Mouse (Mus musculus) 3T3-L1 (cell line): ENCODE results near the gene Rgs14.
A peak's percentile ranks its signal among the peaks of the same experiment; 100 is the strongest.

Experiments used
- DNase-seq: peaks from one replicate; pipeline ENCODE4 v3.0.0-alpha.2; 2015; ENCODE audit warnings: low read depth, low spot score

The Rgs14 gene

DNA sequence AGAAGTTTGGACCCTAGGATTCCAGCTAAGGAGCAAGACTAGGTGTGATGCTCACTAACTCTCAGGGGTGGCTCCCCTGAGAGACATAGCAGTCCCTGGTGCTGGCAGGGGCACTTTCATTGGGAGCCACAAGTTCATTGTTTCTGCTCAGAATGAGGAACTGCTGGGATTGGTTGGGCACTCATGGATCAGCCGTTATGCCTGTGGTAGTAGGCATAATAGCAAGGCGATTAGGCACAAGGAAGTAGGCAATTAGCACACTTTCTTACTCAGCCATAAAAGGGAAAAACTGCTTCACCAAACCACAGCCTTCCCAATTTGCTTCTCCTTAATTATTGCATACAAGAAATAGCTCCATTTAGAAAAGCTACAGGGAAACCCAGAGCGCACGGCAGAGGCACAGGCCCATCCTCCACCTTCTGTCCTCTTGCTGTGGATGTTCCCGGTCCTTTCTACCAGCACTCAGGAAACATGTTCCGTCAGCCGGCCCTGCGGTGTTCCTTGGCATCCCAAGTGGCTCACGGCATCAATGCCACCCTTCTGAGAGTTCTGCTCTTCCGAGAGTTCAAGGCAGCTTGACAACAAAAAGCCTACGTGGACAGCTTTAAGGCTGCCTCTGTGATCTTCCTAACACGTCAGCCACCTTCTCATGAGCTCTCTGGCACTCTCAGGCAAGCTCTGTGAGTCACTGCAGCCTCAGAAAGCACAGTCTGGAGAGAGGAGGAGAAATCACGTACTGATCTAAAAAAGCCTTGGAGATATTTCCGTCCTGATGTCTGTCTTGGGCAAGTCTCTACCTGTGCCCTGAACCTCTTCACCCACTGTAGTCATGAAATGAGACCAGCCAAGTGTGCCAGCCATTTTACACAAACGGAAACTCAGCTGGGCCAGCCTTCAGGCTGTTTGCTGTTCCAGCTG, 34.7 kb downstream of the Rgs14 start:
- DNase-seq: peak; percentile 55

DNA sequence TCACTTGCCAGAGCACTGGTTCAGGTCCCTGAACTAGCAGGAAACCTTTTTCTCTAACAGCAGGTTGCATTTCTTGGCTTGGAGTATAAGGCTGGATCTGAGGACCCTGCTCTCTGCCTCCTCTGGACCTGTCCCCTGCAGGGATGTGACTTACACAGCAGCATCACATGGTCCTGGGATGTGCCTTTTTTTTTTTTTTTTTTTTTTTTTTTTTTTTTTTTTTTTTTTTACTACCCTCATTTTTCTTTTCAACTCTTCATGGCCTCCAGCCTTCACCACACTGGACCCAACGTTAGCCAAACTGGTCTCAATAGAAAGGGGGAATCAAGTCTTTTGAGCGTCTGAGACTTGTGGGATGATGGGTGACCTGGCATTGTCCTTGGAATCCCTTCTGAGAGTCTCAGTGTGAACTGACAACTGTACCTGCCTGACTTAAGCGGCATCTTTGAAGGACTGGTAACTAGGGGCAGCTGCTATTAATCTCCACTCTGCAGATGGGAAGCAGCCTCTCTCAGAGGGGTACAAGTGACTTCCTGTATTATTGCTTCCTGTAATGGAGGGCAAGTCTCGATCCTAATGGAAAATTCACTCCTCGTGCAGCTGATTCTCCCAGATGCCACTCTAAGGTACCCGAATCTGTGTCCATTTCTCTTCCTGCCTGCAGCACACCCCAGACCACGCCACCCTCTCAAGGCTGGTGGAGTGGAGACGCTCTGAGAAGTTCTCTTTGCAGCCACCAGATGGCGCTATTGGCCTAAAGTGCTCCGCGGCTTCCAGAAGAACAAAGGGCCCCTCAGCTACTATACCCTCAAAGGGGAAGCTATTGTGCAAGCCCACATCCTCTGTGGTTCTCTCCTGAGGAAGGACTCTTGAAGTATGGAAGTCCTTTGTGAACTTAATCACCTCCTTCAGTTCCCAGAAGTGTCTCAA, 35.6 kb downstream of the Rgs14 start:
- peak; percentile 82 for DNase-seq

DNA sequence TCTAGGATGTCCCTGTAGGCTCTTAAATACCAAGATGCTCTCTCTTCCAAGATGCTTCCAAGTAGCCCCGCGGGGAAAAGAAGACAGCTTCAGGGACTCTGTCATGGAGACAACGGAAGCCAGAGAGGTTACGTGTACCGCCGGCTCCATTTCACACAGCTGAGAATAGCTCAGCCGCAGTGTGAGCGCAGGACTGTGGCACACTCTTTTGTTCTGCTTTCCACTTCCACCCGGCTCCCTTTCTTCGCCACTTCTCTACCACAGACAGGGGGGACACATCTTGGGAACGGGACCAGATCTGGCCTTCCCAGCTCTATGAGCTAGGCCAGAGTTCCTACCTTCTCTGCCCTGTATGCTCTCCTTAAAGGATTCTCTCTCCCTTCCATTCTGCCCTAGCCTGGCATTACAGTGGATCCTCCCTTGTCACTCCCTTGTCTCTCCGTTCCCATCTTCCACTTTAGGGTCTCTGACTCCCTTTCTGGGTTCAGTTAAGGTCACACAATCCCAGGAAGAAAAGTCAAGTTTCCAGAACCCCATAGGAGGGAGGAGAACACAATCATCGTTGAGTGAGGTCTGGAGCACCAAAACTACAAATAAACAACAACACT, 36.4 kb downstream of the Rgs14 start:
- DNase-seq: no peak

DNA sequence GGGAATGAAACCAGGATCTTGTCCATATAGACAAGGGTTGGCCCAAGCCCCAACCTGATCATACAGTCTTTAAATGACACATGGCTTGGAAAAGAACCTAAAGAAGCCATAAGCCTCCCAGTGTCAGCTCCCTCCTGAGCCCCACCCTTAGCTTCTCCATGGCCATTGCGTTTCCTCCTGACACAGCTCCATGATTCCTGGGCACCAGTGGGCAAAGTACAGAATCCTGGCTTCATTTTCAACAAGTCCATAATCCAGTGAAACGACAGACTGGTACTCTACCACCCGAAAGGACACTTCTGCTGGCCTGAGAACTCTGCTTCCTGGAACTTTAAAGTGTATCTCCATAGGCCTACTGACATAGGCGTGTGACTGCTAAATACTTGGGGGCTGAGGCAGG, 37.8 kb downstream of the Rgs14 start:
- DNase-seq: no peak

GRCm38 (mm10) chr13:55408546-55409120, 39.1 kb downstream of the Rgs14 start:
- DNase-seq: no peak

GRCm38 (mm10) chr13:55411826-55412225, 42.3 kb downstream of the Rgs14 start:
- no peak for DNase-seq

- DNase-seq: no peak
Measured at GRCm38 (mm10) chr13:55412643-55413307, 43.2 kb downstream of the Rgs14 start.

GRCm38 (mm10) chr13:55413333-55413732, 43.8 kb downstream of the Rgs14 start:
- no peak for DNase-seq

DNA sequence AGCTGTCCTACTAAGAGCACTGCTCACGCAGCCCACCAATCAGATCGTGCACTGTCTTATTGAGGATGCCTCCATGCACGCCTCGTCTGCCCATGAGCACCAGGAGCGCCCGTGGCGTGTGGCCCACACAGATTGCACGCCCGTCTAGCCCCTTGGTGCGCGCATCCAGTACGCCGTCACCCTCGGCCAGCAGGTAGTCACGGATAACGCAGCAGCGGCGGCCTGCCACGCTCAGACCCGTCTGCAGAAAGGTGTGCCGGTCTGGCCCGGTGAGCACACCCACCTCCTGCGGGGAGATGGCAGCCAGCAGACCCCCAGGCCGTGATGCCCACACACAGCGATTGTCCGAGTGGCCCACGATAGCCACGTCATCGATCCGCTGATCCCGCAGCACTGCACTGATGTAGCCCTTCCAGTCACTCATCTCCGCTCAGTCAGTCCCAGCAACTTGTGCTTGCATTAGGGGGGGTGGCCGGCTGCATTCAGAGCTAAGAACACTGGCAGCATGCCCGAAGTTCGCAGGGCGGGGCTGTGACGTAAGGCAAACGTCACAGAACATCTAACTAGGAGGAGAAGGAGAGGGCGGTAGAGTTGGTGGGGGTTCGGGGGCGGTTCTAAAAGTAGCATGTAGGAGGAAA, 45.3 kb downstream of the Rgs14 start, which contains the start of gene Pfn3:
Gene Pfn3, minus strand, starts transcription at position 490 of the 638 bp plus-strand sequence.
- DNase-seq: no peak

DNA sequence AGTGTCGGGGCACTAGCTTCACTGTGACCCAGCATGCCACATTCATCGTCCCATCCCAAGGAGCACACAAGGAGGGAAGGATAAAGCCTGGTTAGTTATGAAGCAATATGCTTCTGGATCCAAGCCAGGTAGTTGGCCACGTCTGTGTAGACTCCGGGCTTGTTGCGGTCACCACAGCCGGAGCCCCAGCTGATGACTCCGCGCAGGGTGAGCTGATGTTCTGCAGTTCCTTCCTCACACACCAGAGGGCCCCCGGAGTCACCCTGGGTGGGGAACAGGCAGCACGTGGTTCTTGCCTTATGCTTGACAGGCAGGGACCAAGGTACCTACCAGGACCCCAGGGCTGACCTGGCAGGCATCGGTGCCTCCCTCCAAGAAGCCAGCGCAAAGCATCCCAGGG, 48.5 kb downstream of the Rgs14 start:
- DNase-seq: peak; percentile 74

DNA sequence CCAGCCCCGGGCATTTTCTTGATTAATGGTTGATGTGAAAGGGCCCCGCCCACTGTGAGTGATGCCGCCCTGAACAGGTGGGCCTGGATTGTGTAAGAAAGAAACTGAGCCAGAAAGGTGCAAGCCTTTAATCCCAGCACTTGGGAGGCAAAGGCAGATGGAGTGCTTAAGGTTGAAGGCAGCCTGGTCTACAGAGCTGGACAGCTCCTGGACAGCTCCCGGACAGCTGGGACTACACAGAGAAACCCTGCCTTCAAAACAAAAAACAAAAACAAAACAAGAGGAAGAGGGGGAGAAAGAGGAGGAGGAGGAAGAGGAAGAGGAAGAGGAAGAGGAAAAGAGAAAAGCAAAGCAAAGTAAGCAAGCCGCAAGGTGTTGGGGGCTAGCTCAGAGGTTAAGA, 49.6 kb downstream of the Rgs14 start:
- DNase-seq: peak; percentile 25

DNA sequence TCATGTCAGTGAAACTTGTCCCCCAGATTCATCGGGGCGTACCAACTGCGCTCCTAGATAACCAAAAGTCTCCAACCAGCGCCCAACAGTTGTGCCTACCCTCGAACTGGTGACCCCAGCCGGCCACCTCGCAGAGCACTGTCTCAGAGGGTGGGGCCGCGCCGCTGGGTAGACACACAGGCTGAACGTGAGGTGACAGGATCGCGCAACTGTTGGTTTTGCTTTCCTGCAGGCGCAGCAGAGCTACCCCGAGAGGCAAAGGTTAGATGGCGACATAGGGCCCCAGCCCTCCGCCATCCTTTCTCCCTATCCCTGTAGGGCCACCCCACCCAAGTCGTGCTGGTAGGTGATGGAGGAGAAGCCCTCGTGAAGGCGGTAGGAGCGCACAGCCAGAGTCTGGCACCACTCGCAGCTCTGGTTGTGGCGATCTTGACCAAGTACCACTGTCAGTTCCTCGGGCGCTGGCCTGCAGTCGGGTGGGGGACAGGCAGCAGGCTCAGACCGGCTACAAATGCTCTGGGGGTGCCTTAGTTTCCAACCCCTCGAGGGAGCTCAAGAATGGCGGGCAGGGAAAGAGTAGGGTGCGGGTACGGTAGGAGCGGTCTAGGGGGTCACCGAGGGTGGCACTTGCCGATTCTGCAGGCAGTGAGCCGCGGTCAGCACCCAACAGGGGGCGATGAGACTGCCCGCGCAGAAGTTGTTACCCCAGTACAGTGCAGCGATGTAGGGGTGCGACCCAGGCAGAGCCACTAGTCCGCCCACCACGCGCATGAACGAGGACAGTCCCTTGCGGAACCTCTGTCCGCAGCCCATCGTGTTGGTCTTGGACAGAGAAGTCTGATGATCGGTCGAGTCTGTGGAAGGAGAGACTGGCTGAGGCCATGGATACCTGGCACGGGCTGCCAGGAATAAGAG, 50.7 kb downstream of the Rgs14 start:
- no peak for DNase-seq

DNA sequence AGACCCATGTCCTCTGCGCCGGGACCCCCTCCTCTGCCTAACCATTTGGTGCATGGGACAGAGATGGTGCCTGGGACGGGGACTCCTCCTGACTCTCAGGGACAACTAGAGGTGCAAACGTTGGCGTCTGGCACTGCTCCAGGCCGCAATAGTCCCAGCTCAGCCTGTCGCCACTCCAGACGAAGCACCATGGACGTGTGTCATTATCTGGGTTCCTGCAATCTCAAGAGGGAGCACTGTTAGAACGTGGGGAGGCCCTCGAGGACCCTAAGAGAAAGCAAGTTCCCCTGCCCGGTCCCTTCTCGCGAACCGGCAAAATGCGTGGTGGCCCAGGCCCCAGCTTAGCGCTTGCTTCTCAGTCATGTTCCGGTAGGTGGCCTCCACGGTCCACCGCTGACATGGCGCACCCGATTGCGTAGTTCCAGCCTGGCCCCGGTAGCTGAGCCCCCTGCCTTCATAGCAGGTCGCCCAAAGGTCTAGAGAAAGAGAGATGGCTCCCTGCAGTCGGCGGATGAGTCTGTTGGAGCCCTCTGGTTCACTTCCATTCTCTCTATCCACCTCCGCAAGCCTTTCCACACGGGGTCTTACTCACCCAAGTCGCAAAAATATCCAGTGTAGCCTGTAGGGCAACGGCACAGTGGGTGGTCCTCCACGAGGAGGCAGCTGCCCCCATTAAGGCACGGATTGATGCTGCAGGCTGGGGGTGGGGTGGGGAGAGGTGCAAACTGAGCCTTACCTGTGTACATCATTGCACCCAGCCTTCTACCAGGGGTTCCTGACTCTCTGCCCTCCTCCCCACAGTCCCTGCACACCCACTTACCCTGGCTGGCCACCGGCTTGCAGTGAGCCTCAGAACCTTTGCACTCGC, 51.6 kb downstream of the Rgs14 start:
- no peak for DNase-seq

DNA sequence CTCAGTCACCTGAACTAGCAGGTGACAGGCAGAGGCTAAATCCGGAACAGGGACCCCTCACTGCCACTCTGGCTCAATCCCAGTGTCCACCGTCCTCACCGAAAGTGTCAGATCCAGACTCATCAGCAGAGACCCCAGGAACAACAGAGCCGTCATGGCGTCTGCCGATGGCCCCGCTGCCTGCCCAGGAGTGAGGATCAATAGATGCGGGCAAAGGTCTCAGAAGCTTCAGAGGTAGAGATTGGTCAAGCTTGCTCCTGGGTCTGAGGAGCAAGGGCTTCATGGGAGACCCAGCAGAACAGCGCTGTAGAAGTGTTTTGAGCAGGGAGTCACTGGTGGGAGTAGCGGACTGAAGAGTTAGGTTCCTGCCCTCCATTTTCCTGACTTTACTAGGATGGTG, 57.1 kb downstream of the Rgs14 start, which contains the start of gene F12:
Gene F12, minus strand, starts transcription at position 181 of the 400 bp plus-strand sequence.
- DNase-seq: no peak

DNA sequence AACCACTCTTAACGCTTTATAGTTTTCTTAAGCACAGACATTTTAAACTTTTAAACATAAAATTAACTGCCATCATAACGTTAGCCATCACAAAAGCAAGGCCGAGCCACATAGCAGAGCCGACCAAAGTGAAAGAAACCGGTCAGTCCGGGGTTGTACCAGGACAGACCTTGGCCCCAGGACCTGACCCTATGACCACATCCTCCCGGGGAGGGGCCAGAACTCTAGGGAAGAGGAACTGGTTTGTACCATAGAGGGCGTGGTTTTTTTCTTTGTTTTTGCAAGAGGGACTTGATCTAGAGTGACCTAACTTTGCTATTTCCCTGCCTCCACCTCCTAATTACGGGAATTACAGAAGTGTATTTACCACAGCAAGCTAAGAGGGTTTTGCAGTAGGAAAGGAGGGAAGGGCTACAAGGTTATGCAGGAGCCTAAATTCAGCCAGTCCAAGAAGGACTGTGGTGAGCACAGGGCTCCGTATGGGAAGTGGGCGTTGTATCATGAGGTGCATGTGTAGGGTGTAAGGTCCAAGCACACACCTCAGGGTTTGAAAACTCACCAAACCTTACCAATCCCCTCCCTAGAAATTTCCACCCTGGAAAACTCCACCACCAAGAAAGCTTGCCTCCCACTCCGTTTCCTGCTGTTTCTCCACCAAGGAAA, 59.8 kb downstream of the Rgs14 start:
- DNase-seq: no peak

DNA sequence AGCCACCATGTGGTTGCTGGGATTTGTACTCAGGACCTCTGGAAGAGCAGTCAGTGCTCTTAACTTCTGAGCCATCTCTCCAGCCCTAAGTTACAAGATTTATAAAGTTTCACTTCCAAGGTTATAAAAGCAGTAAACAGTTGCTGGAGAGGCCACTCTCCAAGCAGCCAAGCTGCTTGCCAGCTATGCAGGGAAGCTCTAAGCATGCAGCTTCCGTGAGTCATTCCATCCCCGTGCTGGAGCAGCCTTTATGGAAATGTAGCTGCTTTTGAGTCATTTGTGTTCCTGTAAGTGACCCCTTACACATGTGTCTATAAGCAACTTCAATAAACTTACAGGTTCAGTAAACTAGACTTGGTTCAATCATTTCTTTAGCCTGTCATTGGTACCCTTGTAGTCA, 61.0 kb downstream of the Rgs14 start:
- peak; percentile 54 for DNase-seq

DNA sequence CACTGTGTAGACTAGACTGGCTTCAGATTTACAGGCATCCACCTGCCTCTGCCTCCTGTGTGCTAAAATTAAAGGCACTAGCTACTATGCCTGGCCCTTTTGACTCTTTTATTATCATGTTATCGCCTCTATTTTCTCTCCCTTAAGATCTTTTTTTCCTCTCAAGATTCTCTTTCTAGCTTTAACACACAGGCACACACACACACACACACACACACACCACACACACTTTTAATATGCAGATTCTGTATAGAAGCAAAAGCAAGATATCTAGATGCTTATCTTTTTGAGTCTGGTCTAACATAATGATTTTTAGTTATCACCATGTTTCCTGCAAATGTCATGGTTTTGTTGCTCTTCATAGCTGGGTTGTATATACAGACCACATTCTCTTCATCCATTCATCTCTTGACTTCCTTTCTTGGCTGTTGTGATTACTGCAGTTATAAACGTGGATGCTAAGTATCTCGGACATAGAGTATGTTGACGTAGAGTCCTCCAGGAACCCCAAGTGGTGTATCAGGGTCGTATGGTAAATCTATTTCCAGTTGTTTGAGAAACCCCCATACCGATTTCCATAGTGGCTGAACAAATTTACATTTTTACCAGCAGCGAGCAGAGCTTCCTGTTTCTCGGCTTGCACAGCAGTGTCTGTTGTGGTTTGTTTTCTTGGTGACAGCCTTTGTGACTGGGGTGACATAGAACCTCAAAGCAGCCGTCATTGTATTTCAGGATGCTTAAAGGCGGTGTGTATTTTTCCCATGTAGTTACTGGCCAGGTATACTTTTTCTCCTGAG, 62.6 kb downstream of the Rgs14 start:
- no peak for DNase-seq
